Mouse (Mus musculus): ENCODE measurements around the gene Itga1. TPM values are rescaled to one million over a fixed set of nuclear protein-coding genes. Genes with fewer than 3 reads are reported as not detected.

Itga1 gene
- polyA plus RNA-seq, 1 experiment = 11.2 TPM

Other genes starting within 250 kb of the Itga1 start
- gene Itga2, start 169.9 kb downstream of the Itga1 start, polyA plus RNA-seq (2012; rRNA removed) = 0.69 and 0.72 TPM in 2 replicates
- 26.4 and 26.8 TPM in 2 replicates for gene Pelo, start 11.8 kb downstream of the Itga1 start, polyA plus RNA-seq (2012; rRNA removed)
- 3.8 and 4.1 TPM in 2 replicates for gene Gm49395, start within 50 bp of the Itga1 start, polyA plus RNA-seq (2012; rRNA removed)